Mouse (Mus musculus) E14TG2a.4 (cell line): ENCODE results near the gene Cemip2.

Experiments used
- CTCF ChIP-seq: conservative IDR thresholded peaks from 2 replicates; pipeline ENCODE4 v1.5.1; 2014; ENCODE audit warnings: low read length
- NANOG ChIP-seq: IDR thresholded peaks from 2 replicates; pipeline ENCODE4 v1.6.1; 2014; ENCODE audit warnings: borderline replicate concordance, low read length, mixed read lengths
- POU5F1 ChIP-seq: IDR thresholded peaks from 2 replicates; pipeline ENCODE4 v1.6.1; 2014; ENCODE audit warnings: low read length, borderline replicate concordance

DNA sequence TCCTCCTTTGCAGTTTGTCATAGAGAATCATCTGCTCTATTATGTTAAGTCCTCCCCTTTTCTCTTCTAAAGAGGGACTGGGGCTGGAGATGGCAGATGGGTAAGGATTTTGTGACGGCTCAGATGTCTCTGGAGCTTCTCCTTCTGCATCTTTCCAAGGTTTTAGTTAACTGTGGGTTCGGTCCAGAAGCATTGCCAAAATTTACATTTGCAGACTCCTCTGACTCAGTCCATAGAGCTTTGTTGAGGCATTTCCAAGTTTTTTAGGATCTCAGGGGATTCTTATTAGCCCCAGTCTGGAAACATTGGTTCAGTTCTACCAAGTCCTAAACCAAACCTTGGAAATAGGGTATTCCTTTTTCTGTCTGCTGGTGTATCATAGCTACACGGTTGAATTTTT is 1.5 kb upstream of the Cemip2 start:
- TF ChIP-seq CTCF = no peak
- no peak for TF ChIP-seq POU5F1
- no peak for TF ChIP-seq NANOG
